Mouse (Mus musculus): Measurements from ENCODE around the gene Schip1.
A peak's percentile ranks its signal among the peaks of the same experiment; 100 is the strongest.

The Schip1 gene

GRCm38 (mm10) chr3:68271457-68271856 lies 206.9 kb downstream of the Schip1 start:
- no peak for DNase-seq (ENCODE audit: low spot score)

GRCm38 (mm10) chr3:68271881-68272280 lies 207.3 kb downstream of the Schip1 start:
- no peak for DNase-seq (ENCODE audit: low spot score)

- DNase-seq (ENCODE audit: low spot score): no peak
Measured at GRCm38 (mm10) chr3:68282844-68283594, 218.4 kb downstream of the Schip1 start.

GRCm38 (mm10) chr3:68283595-68283991 lies 219.0 kb downstream of the Schip1 start:
- no peak for DNase-seq (ENCODE audit: low spot score)

GRCm38 (mm10) chr3:68284500-68284899 lies 219.9 kb downstream of the Schip1 start:
- DNase-seq (ENCODE audit: low spot score): no peak

GRCm38 (mm10) chr3:68296752-68297151 lies 232.2 kb downstream of the Schip1 start:
- DNase-seq (ENCODE audit: low spot score): no peak

- DNase-seq (ENCODE audit: low spot score): no peak
Measured at GRCm38 (mm10) chr3:68305647-68306046, 241.0 kb downstream of the Schip1 start.

- DNase-seq (ENCODE audit: low spot score): no peak
Measured at GRCm38 (mm10) chr3:68306726-68307125, 242.1 kb downstream of the Schip1 start.

GRCm38 (mm10) chr3:68325575-68325974 lies 261.0 kb downstream of the Schip1 start:
- DNase-seq (ENCODE audit: low spot score): no peak

- no peak for DNase-seq (ENCODE audit: low spot score)
Measured at GRCm38 (mm10) chr3:68332515-68332914, 267.9 kb downstream of the Schip1 start.

- no peak for DNase-seq (ENCODE audit: low spot score)
Measured at GRCm38 (mm10) chr3:68335501-68335900, 270.9 kb downstream of the Schip1 start.

- DNase-seq (ENCODE audit: low spot score): no peak
Measured at GRCm38 (mm10) chr3:68350624-68351023, 286.0 kb downstream of the Schip1 start.

GRCm38 (mm10) chr3:68351461-68351860 lies 286.9 kb downstream of the Schip1 start:
- DNase-seq (ENCODE audit: low spot score): no peak

GRCm38 (mm10) chr3:68352961-68353360 lies 288.4 kb downstream of the Schip1 start:
- DNase-seq (ENCODE audit: low spot score): no peak

- no peak for DNase-seq (ENCODE audit: low spot score)
Measured at GRCm38 (mm10) chr3:68353492-68353891, 288.9 kb downstream of the Schip1 start.

GRCm38 (mm10) chr3:68356516-68356915 lies 291.9 kb downstream of the Schip1 start:
- no peak for DNase-seq (ENCODE audit: low spot score)

- no peak for DNase-seq (ENCODE audit: low spot score)
Measured at GRCm38 (mm10) chr3:68368029-68368428, 303.4 kb downstream of the Schip1 start.

GRCm38 (mm10) chr3:68372925-68373324 lies 308.3 kb downstream of the Schip1 start:
- DNase-seq (ENCODE audit: low spot score): no peak

GRCm38 (mm10) chr3:68375100-68375508 lies 310.5 kb downstream of the Schip1 start:
- DNase-seq (ENCODE audit: low spot score): no peak

GRCm38 (mm10) chr3:68377452-68378198 lies 313.0 kb downstream of the Schip1 start:
- DNase-seq (ENCODE audit: low spot score): no peak

GRCm38 (mm10) chr3:68378799-68379198 lies 314.2 kb downstream of the Schip1 start:
- DNase-seq (ENCODE audit: low spot score): no peak

GRCm38 (mm10) chr3:68379242-68379641 lies 314.6 kb downstream of the Schip1 start:
- DNase-seq (ENCODE audit: low spot score): peak; percentile 6

- no peak for DNase-seq (ENCODE audit: low spot score)
Measured at GRCm38 (mm10) chr3:68383672-68384071, 319.1 kb downstream of the Schip1 start.
